10 mouse cellular contexts compared by ENCODE assay signal in the genomic region with DNA sequence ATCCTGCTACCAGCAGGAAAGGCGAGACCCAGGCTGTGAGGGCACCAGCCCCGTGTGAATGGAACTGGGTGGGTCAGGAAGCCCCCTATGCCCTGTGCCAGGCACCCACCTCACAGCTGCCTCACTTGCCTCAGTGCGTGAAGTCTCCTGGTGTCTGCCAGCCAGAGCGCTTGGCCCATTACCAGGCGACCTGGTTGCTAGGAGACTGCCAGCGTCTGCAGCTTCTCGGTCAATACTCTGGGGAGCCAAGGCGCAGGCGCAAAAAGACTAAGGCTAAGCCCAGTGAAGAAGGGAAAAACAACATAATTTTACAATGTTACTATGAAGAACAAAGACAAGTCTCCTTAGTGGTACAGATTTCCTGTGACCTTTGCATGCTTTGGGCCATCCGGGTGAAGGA. TPM values are rescaled to one million over a fixed set of nuclear protein-coding genes. Genes with fewer than 3 reads are reported as not detected.
DNase-seq lines count a peak whose midpoint lies in the region; ATAC-seq and TF ChIP-seq lines count a peak whose summit lies in the region.
"Had no signal": no experiment of that assay in that cellular context is flagged by ENCODE, and none has a peak within 500 bp of the region (broad histone marks: within the 10 kb centered on the region; RNA-seq: fewer than 3 reads in every experiment).

A gene (minus strand): TSS at position 192 of the 400 bp plus-strand sequence.

- no peaks in the 10 kb centered on the region for H3K36me3 ChIP-seq in kidney, embryonic 16.5 days (ENCODE audit: insufficient read depth, low read length)
- no peaks in the 10 kb centered on the region for H3K36me3 ChIP-seq in lung, embryonic 14.5 days (ENCODE audit: insufficient read depth)

- H3K9me3 ChIP-seq in kidney, embryonic 16.5 days (ENCODE audit: low read length), result no peaks in the 10 kb centered on the region
- H3K9me3 ChIP-seq in lung, embryonic 14.5 days (ENCODE audit: low read depth, low read length), result no peaks in the 10 kb centered on the region

- TF ChIP-seq CTCF in lung, embryonic 14.5 days (IDR thresholded peaks at IDR 0.05; ENCODE audit: low read depth), result no peak

- H3K4me2 ChIP-seq in kidney, embryonic 16.5 days (replicated peaks; ENCODE audit: low read depth, low read length), result no peak within 1 kb of the TSS
- H3K4me2 ChIP-seq in lung, embryonic 14.5 days, result no peak within 1 kb of the TSS

- no peaks in the 10 kb centered on the region for H3K27me3 ChIP-seq in kidney, embryonic 16.5 days (ENCODE audit: insufficient read depth, low read length)
- H3K27me3 ChIP-seq in lung, embryonic 14.5 days (ENCODE audit: insufficient read depth, low read length), result no peaks in the 10 kb centered on the region

- H3K4me1 ChIP-seq in kidney, embryonic 16.5 days (ENCODE audit: insufficient read depth, low read length), result peaks cover 12% of the 10 kb centered on the region
- H3K4me1 ChIP-seq in lung, embryonic 14.5 days (ENCODE audit: insufficient read depth), result no peaks in the 10 kb centered on the region

- H3K9ac ChIP-seq in kidney, embryonic 16.5 days (replicated peaks; ENCODE audit: low read length), result no peak within 1 kb of the TSS
- H3K9ac ChIP-seq in lung, embryonic 14.5 days, result no peak within 1 kb of the TSS

- peak; percentile 90 for DNase-seq in kidney, adult 11 months
- peak; percentile 84 for DNase-seq in embryo, embryonic 11 days
- DNase-seq in gastrocnemius, postnatal 25 days, result peak; percentile 54
- peak; percentile 82 to 86 for DNase-seq in kidney, postnatal 4 days
- peak; percentile 69 for DNase-seq in lung, embryonic 14.5 days
- DNase-seq in retina, adult 2 months (ENCODE audit: low read depth, low spot score), result peak; percentile 34
- no peak for DNase-seq in thymus, postnatal 0 days (ENCODE audit: low spot score)

- no peak within 1 kb of the TSS for H3K4me3 ChIP-seq in kidney, embryonic 16.5 days (ENCODE audit: low read length)
- H3K4me3 ChIP-seq in lung, embryonic 14.5 days (ENCODE audit: low read depth, low read length), result no peak within 1 kb of the TSS

- 14% methylated on average over 10 of the region's 10 CpGs for WGBS in kidney, embryonic 16.5 days
- 28% methylated on average over 10 of the region's 10 CpGs for WGBS in lung, embryonic 14.5 days

- no peak within 1 kb of the TSS for H3K27ac ChIP-seq in kidney, embryonic 16.5 days (ENCODE audit: low read length)
- H3K27ac ChIP-seq in lung, embryonic 14.5 days (ENCODE audit: low read depth), result no peak within 1 kb of the TSS

- ATAC-seq in kidney, embryonic 16.5 days (ENCODE audit: low FRiP score, low TSS enrichment), result no peak
- ATAC-seq in lung, embryonic 14.5 days (ENCODE audit: insufficient read depth), result no peak

RNA-seq across cellular contexts. Expression of the gene that starts here (rescaled TPM):
- not detected in 2 replicates for polyA plus RNA-seq in kidney, embryonic 16.5 days (2015; fragmentation: Nextera tagmentation; extraction: Ambion mirVana)
- total RNA-seq in gastrocnemius, postnatal 25 days (2021), result not detected
- not detected in 2 replicates for polyA plus RNA-seq in lung, embryonic 14.5 days (2014; fragmentation: Nextera tagmentation; extraction: Ambion mirVana)
- 0.39 and 0.55 TPM in 2 replicates for polyA plus RNA-seq in thymus, postnatal 0 days (2015; fragmentation: Nextera tagmentation; extraction: Ambion mirVana)
- polyA plus RNA-seq: heart, embryonic 14.5 days; stomach, embryonic 14.5 days had no signal

Comparison
In these comparisons a context has a peak if more than half of its experiments do, and no peak if none do; other contexts are left out.
1. Peak in DNase-seq in gastrocnemius, postnatal 25 days; RNA of the gene not detected or under 1 TPM.
2. Peak in DNase-seq in lung, embryonic 14.5 days; RNA of the gene not detected or under 1 TPM.